Mouse (Mus musculus) myocyte (in vitro differentiated cells): ENCODE data around the gene Cnr1. TPM values are rescaled to one million over a fixed set of nuclear protein-coding genes. Genes with fewer than 3 reads are reported as not detected.

Source experiments
- H3K27me3 ChIP-seq: one replicate; pipeline ENCODE4 v1.6.1; 2011; ENCODE audit not compliant: control insufficient read depth, insufficient read depth, insufficient read length
- H3K36me3 ChIP-seq: one replicate; pipeline ENCODE4 v1.6.1; 2011; ENCODE audit not compliant: control insufficient read depth, insufficient read depth
- H3K4me2 ChIP-seq: one replicate; pipeline ENCODE4 v1.6.1; 2011; ENCODE audit warnings: low read depth, control low read depth
- H3K4me3 ChIP-seq: one replicate; pipeline ENCODE4 v1.5.1; 2011; ENCODE audit warnings: mild to moderate bottlenecking, control low read depth, moderate library complexity
- H3K79me2 ChIP-seq: one replicate; pipeline ENCODE4 v1.6.1; 2011; ENCODE audit not compliant: control insufficient read depth, insufficient read depth
- H3ac ChIP-seq: one replicate; pipeline ENCODE4 v1.6.1; 2011; ENCODE audit not compliant: control insufficient read depth, insufficient read length
- CEBPB ChIP-seq: IDR thresholded peaks from 2 replicates; pipeline ENCODE4 v1.6.1; 2011; ENCODE audit warnings: mild to moderate bottlenecking, moderate library complexity; ENCODE audit not compliant: poor library complexity, insufficient read depth, severe bottlenecking
- E2F4 ChIP-seq: IDR thresholded peaks from one replicate; pipeline ENCODE4 v1.6.1; 2011; ENCODE audit warnings: mild to moderate bottlenecking, control low read depth, moderate library complexity; ENCODE audit not compliant: insufficient read depth
- MAX ChIP-seq: IDR thresholded peaks from one replicate; pipeline ENCODE4 v1.6.1; 2011; ENCODE audit warnings: low read depth, mild to moderate bottlenecking, control low read depth
- MYOD1 ChIP-seq, 3 experiments: IDR thresholded peaks; one replicate each; pipeline ENCODE4 v1.6.1; 2011; ENCODE audit warnings: control low read depth in 2 of 3, low read depth in 2 of 3, mild to moderate bottlenecking in 2 of 3, moderate library complexity in 1 of 3; ENCODE audit not compliant: insufficient read length in 2 of 3, control insufficient read depth in 1 of 3
- MYOG ChIP-seq, 3 experiments: IDR thresholded peaks; one replicate each; pipeline ENCODE4 v1.6.1; 2011; ENCODE audit warnings: control low read depth in 2 of 3, low read depth in 2 of 3, mild to moderate bottlenecking in 2 of 3; ENCODE audit not compliant: insufficient read length in 2 of 3, control insufficient read depth in 1 of 3, insufficient read depth in 1 of 3
- POLR2A ChIP-seq: IDR thresholded peaks from one replicate; pipeline ENCODE4 v1.6.1; 2011; ENCODE audit warnings: low read depth, mild to moderate bottlenecking, control low read depth, moderate library complexity; ENCODE audit not compliant: insufficient read length
- POLR2AphosphoS2 ChIP-seq: IDR thresholded peaks from one replicate; pipeline ENCODE4 v1.6.1; 2011; ENCODE audit warnings: low read depth, control low read depth; ENCODE audit not compliant: insufficient read length
- REST ChIP-seq: IDR thresholded peaks from one replicate; pipeline ENCODE4 v1.6.1; 2011; ENCODE audit warnings: mild to moderate bottlenecking, control low read depth, moderate library complexity; ENCODE audit not compliant: insufficient read depth, insufficient read length
- SRF ChIP-seq: IDR thresholded peaks from one replicate; pipeline ENCODE4 v1.6.1; 2011; ENCODE audit warnings: low read depth; ENCODE audit not compliant: control insufficient read depth, insufficient read length
- TCF12 ChIP-seq: IDR thresholded peaks from one replicate; pipeline ENCODE4 v1.6.1; 2011; ENCODE audit warnings: mild to moderate bottlenecking, control low read depth; ENCODE audit not compliant: poor library complexity, insufficient read depth, severe bottlenecking
- TCF3 ChIP-seq: IDR thresholded peaks from one replicate; pipeline ENCODE4 v1.6.1; 2011; ENCODE audit warnings: low read depth, control low read depth; ENCODE audit not compliant: insufficient read length
- USF1 ChIP-seq: IDR thresholded peaks from one replicate; pipeline ENCODE4 v1.6.1; 2011; ENCODE audit warnings: low read depth, mild to moderate bottlenecking, control low read depth, moderate library complexity
- polyA plus RNA-seq: library from polyadenylated mRNA; unstranded; fragments of >200 nt; fragmentation: generic; extraction: Trizol; gene quantifications from one replicate; pipeline ENCODE4 v1.2.1, GENCODE M21; 2012; ENCODE audit warnings: missing spikeins

The Cnr1 gene
- polyA plus RNA-seq, result 1.9 TPM

GRCm38 (mm10) chr4:33924234-33924888 is at the start of gene Cnr1:
Gene Cnr1 (plus strand): TSS chr4:33924593.
- H3K4me2 ChIP-seq, result peak within 1 kb of the TSS; percentile 84
- H3K79me2 ChIP-seq, result no peaks in the 10 kb centered on the region
- peak within 1 kb of the TSS; percentile 47 for H3ac ChIP-seq
- TF ChIP-seq MAX (no peak), USF1 (peak; percentile 65), MYOG (IDR thresholded peaks at IDR 0.05; ENCODE audit: control insufficient read depth in 1 of 3, insufficient read depth in 1 of 3, insufficient read length in 2 of 3, low read depth in 2 of 3) (peak in 1 of 3 experiments; percentile 28), SRF (no peak), CEBPB (no peak), POLR2A (peak; percentile 60), REST (no peak), TCF12 (no peak), TCF3 (no peak), POLR2AphosphoS2 (peak; percentile 59), E2F4 (no peak), MYOD1 (IDR thresholded peaks at IDR 0.05; ENCODE audit: control insufficient read depth in 1 of 3, insufficient read length in 2 of 3, low read depth in 2 of 3) (no peak)
- H3K27me3 ChIP-seq, result no peaks in the 10 kb centered on the region
- no peaks in the 10 kb centered on the region for H3K36me3 ChIP-seq
- peak within 1 kb of the TSS; percentile 37 for H3K4me3 ChIP-seq

- Histone ChIP-seq H3K4me2 (no peak overlapping the region), H3K27me3 (no peaks in the 10 kb centered on the region), H3ac (no peak overlapping the region), H3K36me3 (no peaks in the 10 kb centered on the region), H3K4me3 (no peak overlapping the region), H3K79me2 (no peaks in the 10 kb centered on the region)
- TF ChIP-seq USF1 (no peak), E2F4 (no peak), TCF12 (no peak), TCF3 (no peak), CEBPB (no peak)
Measured at GRCm38 (mm10) chr4:33879944-33880343, 44.4 kb upstream of the Cnr1 start.

GRCm38 (mm10) chr4:33886026-33886425 is 38.4 kb upstream of the Cnr1 start:
- TF ChIP-seq MYOD1 (IDR thresholded peaks at IDR 0.05; ENCODE audit: control insufficient read depth in 1 of 3, insufficient read length in 2 of 3, low read depth in 2 of 3) (no peak), POLR2A (no peak), POLR2AphosphoS2 (no peak), REST (no peak), E2F4 (no peak), TCF3 (no peak), MYOG (IDR thresholded peaks at IDR 0.05; ENCODE audit: control insufficient read depth in 1 of 3, insufficient read depth in 1 of 3, insufficient read length in 2 of 3, low read depth in 2 of 3) (no peak), USF1 (no peak), CEBPB (no peak), TCF12 (no peak), MAX (no peak), SRF (no peak)
- H3ac ChIP-seq, result no peak overlapping the region
- H3K79me2 ChIP-seq, result no peaks in the 10 kb centered on the region
- H3K27me3 ChIP-seq, result no peaks in the 10 kb centered on the region
- no peaks in the 10 kb centered on the region for H3K36me3 ChIP-seq
- no peak overlapping the region for H3K4me2 ChIP-seq
- H3K4me3 ChIP-seq, result no peak overlapping the region

GRCm38 (mm10) chr4:33889976-33890375 is 34.4 kb upstream of the Cnr1 start:
- H3ac ChIP-seq, result no peak overlapping the region
- TF ChIP-seq MYOD1 (IDR thresholded peaks at IDR 0.05; ENCODE audit: control insufficient read depth in 1 of 3, insufficient read length in 2 of 3, low read depth in 2 of 3) (no peak), SRF (no peak), TCF3 (no peak), TCF12 (no peak), POLR2AphosphoS2 (no peak), CEBPB (no peak), REST (no peak), USF1 (no peak), MAX (no peak), POLR2A (no peak), MYOG (IDR thresholded peaks at IDR 0.05; ENCODE audit: control insufficient read depth in 1 of 3, insufficient read depth in 1 of 3, insufficient read length in 2 of 3, low read depth in 2 of 3) (no peak), E2F4 (no peak)
- H3K36me3 ChIP-seq, result no peaks in the 10 kb centered on the region
- no peaks in the 10 kb centered on the region for H3K27me3 ChIP-seq
- no peak overlapping the region for H3K4me2 ChIP-seq
- H3K79me2 ChIP-seq, result no peaks in the 10 kb centered on the region
- H3K4me3 ChIP-seq, result no peak overlapping the region
